Mouse (Mus musculus): ENCODE results near the gene Ggps1.

Gene Ggps1

DNA sequence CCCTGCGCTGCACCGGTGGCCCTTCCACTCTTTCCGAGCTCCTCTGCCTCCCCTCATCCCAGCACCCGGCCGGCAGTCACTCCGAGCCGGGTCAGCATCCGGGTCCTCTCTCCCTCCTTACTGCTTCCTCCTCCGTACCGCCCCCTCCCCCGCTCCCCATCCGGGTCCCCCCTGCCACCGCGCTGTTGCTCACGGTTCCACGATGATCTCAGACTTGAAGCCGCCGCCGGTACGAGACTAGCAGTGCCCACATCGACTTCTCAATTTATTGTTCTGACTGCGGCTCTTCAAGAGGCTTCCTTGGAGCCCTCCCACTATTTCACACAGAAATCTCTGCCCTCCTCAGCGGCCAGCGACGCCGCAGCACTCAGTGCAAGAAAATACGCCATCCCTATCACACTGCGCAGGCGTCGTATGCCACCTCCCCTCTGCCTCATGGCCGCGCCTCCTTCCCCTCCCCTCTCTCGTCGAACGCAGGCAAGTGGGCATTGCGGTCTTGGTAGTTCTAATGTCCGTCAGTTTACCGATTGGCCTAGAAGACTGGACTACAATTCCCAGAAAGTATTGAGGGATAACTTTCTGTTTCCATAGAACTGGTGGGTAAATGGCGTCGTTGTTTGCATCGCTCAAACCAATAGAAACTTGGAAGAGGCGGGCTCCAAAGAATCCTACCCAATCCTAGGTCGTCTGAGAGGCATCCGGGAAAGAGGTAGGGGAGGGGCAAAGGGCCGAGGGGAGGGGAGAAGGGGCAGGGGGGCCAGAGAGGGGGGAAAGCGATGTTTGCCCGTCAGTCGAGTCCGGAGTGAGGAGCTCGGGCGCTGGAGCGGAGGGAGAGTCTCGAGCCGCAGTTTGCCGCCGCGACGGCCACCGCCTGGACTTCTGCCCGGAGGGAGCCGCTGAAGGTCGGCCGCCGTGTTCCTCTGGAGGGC is at the start of gene Ggps1, which contains the start of gene Arid4b:
Gene Ggps1 (minus strand): TSS at position 476 of the 929 bp plus-strand sequence.
Gene Arid4b (plus strand): TSS at position 220 of the 929 bp plus-strand sequence.
- DNase-seq (ENCODE audit: low spot score in 2 of 2), result peak; percentile 95 to 96

DNA sequence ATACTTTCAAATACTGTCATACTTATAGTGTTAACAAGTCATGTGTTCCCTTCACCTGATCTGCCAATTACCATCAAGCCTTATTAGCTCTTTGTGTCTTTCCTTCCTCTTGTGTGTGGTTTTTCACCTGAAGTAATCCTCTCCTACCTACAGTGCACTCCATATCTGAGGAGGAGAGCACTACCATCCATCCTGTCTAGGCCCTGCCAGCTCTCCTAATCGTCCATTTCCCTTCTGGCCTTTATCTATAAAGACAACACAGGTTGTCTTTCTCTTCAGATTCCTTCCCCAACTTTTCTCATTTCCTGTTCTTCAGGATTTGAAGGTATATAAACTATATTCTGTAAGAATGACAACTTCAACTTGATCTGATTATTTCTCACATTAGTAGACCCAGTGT is 47.9 kb upstream of the Ggps1 start:
- no peak for DNase-seq (ENCODE audit: low spot score in 2 of 2)

DNA sequence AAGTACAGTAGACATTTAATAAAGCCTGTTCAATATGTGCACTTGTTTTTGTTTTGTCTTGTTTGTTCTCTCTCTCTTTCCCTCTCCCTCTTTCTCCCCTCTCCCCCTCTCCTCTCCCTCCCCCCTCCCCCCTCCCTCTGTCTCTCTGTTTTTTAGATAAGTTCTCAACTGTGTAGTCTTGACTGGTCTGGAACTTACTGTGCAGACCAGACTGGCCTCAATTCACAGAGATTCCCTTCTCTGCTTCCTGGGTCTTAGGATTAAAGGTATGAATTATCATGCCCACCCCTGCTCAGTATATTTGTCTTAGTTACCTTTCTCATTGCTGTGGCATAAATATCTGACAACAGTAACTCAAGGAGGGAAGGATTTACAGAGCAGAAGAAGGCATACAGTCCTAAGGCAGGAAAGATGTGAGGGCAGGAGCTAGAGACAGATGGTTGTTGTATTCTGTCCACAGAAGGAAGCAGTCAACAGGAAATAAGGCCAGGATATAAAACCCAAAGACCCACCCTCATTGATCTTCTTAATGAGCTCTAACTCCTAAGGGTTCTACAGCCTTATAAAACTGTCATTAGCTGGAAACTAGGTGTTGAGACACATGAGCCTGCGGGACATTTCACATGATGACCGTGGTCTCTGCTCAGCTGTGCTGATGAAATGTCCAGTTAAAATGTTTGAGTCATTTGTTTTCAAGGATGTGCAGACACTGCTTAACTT is 47.0 kb upstream of the Ggps1 start:
- no peak for DNase-seq (ENCODE audit: low spot score in 2 of 2)

- DNase-seq (ENCODE audit: low spot score in 2 of 2), result no peak
Observed at GRCm38 (mm10) chr13:14103026-14103425, 39.7 kb upstream of the Ggps1 start.

DNA sequence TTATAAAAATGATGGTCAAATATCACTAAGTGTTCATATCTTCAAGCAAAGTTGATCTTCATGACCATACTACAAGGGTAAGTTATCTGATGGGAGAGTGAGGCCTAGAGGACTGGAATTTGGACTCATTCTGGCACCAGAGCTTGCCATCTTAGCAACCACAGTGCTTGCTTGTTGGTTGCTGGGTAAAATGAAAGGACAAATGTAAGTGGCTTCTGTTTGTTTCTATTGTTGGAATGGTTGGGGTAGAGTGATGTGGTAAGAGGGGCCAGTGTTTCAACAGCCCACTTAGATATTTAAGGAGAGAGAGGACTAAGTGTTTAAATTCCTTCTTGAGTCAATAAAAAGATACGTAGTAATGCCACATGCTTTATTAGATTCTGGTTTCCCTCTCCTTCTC is 25.4 kb upstream of the Ggps1 start:
- DNase-seq (ENCODE audit: low spot score in 2 of 2), result no peak

- no peak for DNase-seq (ENCODE audit: low spot score in 2 of 2)
Observed at GRCm38 (mm10) chr13:14075326-14075725, 12.0 kb upstream of the Ggps1 start.

- DNase-seq (ENCODE audit: low spot score in 2 of 2), result no peak
Observed at GRCm38 (mm10) chr13:14074371-14074770, 11.1 kb upstream of the Ggps1 start.

DNA sequence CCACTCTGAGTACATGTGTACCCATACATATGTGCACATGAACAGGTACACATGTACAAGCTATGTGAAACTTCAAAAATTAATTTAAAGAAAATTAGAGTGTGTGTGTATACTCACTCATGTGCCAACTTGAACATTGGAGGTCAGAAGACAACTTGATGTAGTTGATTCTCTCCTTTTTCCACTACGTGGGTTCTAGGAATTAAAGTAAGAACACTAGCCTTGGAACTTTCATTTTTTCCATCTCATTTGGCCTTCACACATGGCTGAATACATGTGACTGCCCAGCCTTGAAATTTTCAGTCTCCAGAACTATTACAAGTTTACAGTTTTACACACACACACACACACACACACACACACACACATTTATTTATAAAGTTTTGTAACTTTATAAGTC is 6.0 kb upstream of the Ggps1 start:
- no peak for DNase-seq (ENCODE audit: low spot score in 2 of 2)

- DNase-seq (ENCODE audit: low spot score in 2 of 2), result no peak
Observed at GRCm38 (mm10) chr13:14068035-14068434, 4.7 kb upstream of the Ggps1 start.

DNA sequence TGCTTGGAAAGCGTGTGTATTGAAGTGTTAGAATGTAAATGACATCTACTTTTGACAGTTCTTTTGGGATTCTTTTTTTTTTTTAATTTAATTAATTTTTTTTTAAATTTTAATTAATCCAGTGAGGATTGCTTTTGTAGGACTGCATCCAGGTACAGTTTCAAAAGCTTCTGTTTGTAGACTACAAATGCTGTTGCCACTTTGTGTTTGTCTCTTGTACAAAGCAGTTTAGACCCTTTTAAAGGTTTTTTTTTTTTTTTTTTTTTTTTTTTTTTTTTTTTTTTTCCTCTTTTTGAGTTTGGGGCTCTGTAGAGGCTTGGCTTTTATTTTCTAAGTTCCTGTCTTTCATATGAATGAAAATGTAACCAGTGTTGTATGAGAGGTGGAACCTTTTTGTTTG is 2.4 kb upstream of the Ggps1 start:
- no peak for DNase-seq (ENCODE audit: low spot score in 2 of 2)

DNA sequence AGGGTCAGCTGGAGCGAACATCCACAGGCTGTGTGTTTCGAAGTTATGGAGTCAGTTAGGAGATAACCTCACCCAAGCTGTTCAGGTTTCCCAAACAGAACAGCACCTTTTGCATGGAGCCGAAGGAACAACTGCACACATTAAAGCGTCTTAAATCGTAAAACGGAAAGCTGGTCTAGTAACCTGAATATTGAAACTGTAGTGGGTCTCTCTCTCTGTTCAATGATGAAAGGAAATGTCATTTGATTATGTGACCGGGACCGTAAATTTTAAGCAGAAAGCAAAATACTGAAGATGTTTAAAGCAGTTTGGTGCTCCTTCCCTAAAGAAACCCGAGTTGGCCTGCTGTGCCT is 1.7 kb upstream of the Ggps1 start:
- no peak for DNase-seq (ENCODE audit: low spot score in 2 of 2)

DNA sequence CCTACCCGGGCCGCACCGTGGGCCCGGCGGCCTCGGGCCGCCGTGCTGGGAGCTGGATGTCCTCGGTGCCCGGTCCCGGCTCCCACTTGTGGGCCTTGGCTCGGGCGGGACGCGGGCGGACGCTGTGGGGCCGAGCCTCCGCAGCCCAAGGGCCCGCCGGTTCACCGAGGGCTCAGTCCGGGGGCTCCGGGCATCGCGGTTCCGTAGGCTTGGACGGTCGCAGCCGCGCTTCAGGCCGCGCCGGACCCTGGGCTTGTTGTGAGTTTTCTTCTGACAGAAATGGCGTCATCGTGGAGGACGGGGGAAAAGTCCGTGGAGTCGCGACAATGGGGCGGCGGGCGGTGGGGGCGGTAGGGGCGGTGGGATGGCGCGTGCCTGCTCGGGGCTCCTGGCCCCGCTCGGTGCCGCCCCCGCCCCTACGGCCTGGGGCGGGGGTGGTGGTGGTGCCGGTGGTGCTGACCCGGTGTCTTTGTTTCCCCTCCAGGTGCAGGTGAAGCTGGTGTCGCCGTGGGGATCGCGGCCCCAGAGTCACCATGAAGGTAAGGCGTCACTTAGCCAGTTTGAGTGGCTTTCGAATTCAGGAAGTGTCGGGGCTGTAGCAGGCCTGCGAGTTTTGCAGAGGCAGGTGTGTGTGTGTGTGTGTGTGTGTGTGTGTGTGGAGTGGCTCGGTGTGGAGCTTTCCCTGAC is 1.2 kb upstream of the Ggps1 start:
- DNase-seq (ENCODE audit: low spot score in 2 of 2), result peak; percentile 31 to 60

DNA sequence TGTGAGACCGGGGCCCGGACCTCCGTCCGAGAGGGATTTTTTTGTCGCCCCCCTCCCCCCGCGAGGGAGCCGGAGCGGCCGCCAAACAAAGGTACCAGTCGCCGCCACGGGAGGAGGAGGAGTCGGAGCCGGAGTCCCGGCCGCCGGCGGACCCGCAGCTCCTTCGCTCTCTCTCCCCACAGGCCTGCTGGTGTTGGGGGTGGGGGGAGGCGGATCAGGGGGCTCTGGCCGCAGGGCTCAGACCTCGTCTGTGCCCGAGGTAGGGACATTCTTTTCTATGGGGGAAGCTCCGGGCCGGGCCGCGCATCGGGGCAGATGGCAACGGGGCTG is 619 bp upstream of the Ggps1 start:
- no peak for DNase-seq (ENCODE audit: low spot score in 2 of 2)

GRCm38 (mm10) chr13:14062209-14063012 is 877 bp downstream of the Ggps1 start:
- DNase-seq (ENCODE audit: low spot score in 2 of 2), result no peak

DNA sequence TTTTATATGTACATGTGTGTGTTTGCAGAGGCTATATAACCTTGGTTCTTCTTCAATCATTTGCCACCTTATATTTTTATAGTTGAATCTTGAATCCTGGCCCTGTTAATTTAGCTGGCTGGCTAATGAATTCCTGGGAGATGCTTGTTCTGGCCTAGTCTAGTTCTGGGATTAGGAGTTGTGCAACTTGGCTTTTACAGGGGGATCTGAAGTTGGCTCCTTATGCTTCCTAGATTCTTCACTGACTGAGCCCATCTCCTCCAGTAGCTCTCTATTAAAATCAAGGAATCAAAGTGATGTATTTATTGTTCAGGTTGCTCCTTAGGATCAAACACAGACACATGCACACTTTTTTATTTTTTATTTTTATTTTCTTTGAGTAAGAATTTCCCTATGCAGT is 3.7 kb downstream of the Ggps1 start:
- DNase-seq (ENCODE audit: low spot score in 2 of 2), result no peak

- no peak for DNase-seq (ENCODE audit: low spot score in 2 of 2)
Observed at GRCm38 (mm10) chr13:14056801-14057200, 6.5 kb downstream of the Ggps1 start.

- DNase-seq (ENCODE audit: low spot score in 2 of 2), result no peak
Observed at GRCm38 (mm10) chr13:14049878-14050277, 13.4 kb downstream of the Ggps1 start.

- DNase-seq (ENCODE audit: low spot score in 2 of 2), result no peak
Observed at GRCm38 (mm10) chr13:14044521-14044920, 18.8 kb downstream of the Ggps1 start.

DNA sequence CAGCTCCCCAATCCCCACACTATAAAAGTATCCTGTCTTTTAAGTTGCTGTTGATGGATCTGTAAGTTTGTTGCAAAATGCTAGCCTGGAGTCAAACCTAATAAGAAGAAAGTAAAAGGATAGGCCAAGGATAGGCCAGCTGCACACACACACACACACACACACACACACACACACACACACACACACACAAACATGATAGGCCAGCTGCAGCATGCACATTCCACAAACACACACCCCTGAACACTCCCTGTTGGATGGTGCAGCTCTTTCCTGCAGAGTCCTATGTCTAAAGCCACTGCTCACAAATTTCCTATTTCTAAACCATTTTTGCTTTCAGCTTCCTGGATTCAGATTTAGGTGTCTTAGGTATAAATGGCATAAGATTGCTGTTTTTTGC is 19.4 kb downstream of the Ggps1 start:
- DNase-seq (ENCODE audit: low spot score in 2 of 2), result no peak

GRCm38 (mm10) chr13:14040186-14040585 is 23.1 kb downstream of the Ggps1 start:
- DNase-seq (ENCODE audit: low spot score in 2 of 2), result no peak

- DNase-seq (ENCODE audit: low spot score in 2 of 2), result peak; percentile 86 to 90
Observed at GRCm38 (mm10) chr13:14039292-14039965, 23.9 kb downstream of the Ggps1 start, which contains the start of gene Tbce. TSS of gene Tbce (minus strand) at chr13:14039638.
